Mouse (Mus musculus) cerebellum, postnatal 14 days (tissue): ENCODE measurements around the gene Aff1.

Experiments
- DNase-seq, 2 experiments: peaks; one replicate each; pipeline ENCODE4 v3.0.0; 2021; ENCODE audit warnings: mixed read lengths in 2 of 2

The Aff1 gene

DNA sequence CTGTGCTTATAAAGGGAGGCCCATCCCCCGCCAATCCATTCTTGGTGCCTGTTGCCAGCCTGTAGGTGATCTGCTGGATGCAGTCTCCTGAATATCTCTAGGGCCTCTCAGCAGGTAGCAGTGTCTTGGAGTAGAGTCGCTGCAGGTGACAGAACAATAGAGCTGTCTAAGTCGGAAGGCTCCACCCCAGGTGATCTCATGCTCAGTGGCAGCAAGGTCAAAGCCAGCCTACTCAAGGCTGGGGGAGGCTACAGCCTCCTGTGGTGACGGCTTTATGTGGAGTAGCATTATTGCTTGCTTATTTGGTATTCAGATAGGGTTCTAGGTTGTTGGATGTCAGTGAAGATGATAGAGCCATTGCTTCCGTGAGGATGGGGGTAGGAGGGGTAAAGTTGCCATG, 121.1 kb downstream of the Aff1 start:
- DNase-seq, result no peak

DNA sequence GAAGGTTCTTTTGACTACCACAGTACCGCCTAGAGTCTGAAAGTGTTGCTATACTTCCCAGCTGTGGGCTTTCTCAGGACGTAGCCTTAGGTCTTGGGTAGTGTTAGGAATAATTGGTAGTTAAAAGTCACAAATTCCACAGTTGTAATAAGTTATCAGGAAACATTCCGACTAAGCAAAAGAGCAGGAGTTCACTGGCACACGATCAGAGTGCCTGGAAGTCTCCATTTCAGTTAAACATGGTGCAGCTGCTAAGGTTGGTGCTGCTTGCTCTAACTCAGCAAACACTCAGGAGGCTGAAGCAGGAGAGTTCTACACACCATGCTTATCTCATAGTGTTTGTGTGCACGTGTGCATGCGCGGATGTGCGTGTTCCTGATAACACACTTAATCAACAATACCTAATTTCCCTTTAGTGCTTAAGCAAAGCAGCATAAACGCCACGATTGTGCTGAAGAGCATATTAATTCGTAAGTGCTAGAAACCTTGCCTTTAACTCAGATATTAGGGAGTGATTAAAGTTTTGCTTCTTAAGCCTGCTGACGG, 121.9 kb downstream of the Aff1 start:
- no peak for DNase-seq

DNA sequence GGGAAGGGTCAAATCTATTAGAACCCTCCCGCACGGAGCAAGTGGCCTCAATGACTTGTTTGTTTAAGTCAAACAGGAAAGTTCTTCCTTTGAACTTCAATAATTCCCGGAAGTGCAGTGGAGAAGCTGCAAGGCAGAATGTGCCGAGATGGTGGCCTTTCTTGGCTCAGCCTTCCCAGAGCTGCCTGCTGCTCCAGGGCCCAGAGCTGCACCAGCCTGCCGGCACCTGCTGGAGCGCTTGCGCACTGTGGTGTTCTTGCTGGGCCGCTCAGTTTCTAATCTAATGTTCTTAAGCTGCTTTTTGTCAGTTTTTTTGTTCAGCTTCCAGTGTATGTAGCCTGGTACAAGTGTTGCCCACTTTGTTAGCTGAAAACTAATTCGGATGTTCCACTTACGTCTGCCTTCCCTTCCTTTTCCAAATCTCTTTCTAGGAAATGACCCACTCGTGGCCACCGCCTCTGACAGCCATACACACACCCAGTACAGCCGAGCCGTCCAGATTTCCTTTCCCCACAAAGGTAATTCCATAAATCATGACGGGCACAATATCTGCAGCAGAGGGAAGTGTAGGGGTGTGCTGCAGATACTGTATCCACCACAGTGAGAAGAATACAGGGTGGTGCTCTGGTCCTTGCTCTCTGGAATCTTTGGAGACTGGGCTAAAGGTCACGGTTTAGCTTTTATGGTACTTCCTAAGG, 122.5 kb downstream of the Aff1 start:
- no peak for DNase-seq

- DNase-seq, result no peak
These were observed 123.1 kb downstream of the Aff1 start for GRCm38 (mm10) chr5:103815249-103815617.

DNA sequence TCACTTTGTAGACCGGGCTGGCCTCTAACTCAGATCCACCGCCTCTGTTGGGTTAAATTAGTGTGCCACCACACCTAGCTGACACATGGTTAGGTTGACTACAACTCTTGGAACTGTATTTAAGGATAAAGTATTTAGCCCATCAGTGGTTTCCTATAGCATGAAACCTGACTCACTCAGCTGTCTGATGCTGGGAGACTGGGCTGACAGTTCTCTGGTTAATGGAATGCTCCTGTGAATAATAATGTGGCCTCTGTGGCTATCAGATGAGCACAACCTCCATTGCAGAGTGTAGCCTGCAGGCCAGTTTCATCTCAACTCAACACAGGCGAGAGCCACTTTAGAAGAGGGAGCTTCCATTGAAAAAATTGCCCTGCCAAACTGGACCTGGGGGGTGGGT, 124.5 kb downstream of the Aff1 start:
- no peak for DNase-seq

GRCm38 (mm10) chr5:103817754-103818153, 125.6 kb downstream of the Aff1 start:
- DNase-seq, result peak; percentile 84 to 88

DNA sequence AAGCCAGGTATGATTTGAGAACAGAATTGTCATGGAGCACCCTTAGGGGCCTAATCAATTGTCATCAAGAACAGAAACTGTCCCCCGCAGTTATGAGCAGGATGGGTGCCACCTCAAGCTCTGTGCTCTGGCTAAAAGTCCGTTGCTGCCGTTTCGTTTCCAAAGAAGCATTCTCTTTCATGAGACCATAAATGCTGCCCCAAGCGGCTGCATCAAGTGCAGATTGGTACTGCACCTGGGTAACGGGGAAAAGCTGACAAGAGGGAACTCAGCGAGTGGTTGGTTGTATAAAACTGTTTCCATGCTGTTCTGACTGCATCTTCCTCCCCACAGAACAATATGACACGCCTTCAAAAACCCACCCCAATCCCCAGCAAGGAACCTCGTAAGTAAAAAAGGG, 126.4 kb downstream of the Aff1 start:
- no peak for DNase-seq

- DNase-seq, result no peak
These were observed 127.5 kb downstream of the Aff1 start for GRCm38 (mm10) chr5:103819674-103820073.

- no peak for DNase-seq
These were observed 128.9 kb downstream of the Aff1 start for GRCm38 (mm10) chr5:103821062-103821461.

DNA sequence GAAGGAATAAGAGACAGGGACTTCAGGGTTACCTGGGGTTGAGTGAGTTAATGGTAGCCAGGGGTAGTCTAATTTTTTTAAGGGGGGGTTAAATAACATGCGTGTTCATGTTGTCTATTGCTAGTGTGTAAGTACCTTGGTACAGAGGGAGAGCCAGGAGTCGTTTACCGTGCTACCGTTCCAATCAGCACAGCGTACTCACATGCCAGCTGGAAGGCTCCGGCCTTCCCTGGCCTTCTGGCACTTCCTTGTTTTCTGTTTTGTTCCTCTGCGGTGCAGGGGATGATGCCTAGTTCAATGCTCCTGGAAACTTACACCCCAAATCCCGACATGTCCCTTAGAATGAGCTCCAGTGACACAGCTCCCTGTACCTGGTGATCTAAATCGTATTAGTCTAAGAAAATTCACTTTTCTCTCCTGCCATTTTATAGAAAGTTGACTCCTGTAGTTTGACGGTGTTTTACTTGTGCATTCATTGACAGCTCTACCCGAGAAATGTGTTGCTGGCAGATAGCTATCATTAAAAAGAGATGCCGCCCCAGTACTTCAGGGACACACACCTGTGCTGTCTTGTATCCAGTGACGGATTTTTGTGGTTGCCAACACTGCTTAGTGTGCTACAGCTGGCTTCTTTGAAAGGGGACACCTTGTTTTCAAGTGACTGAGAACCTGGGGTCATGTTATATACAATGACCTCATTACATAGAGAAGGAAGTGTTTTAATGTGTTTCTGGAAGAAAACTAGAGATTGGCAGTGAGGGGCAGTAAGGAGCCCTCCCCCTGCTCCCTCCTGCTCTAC, 129.5 kb downstream of the Aff1 start:
- peak in 1 of 2 experiments; percentile 40 for DNase-seq

DNA sequence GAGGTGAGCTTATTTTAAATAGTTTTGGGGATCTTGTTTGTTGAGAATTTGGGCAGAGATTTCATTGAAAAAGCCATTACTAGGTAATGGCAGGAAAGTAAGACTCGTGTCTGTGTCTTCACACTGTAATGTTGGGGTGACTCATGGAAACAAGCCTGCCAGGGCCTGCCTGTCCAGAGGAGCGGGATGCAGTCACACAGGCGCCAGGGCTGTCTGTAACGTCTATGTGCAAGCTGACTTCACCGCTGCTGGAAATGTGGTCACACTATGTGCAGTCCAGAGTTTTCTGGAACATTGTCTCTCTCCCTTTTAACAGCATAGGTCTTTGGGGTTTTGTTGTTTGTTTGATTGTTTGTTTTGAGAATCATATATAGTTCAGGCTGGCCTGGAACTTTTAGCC, 130.8 kb downstream of the Aff1 start:
- DNase-seq, result no peak

- no peak for DNase-seq
These were observed 136.1 kb downstream of the Aff1 start for GRCm38 (mm10) chr5:103828304-103828703.

DNA sequence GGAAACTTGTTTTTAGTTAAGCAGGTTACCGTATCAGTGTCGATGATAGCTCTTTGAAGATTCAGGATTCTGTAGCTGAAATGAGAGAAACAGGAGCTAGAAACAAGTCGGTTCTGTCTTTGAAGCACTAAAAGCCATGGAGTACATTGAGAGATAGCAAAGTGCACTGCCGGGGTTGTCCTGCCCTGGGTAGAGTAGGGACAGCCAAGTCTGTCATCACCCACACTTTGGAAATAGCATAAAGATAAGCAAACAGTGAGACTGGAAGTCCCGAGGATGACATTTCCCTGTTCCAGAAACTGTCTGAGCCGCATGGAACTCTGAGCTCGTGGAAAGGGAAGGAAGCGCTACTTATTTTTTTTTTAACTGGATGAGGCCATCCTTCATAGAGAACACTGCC, 136.6 kb downstream of the Aff1 start:
- DNase-seq, result no peak

DNA sequence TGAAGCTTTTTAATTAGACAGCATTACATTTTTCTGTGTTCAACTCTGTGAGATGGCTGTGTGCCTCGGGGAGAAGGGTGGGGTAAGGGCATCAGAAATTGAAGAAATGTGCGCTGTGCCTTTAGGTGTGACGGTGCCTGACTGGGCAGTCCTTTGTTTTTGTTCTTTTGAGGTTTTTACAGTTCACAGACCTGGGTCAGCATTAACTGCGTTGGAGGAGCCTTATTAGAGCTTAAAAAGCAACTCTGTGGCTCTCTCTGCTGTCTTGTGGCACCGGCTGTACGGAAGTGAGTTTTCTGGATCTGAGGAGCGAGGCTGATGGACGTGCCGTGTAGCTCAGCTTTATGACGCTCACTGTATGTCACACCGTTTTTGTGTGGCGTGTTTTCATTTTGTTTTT, 137.0 kb downstream of the Aff1 start:
- DNase-seq, result no peak

DNA sequence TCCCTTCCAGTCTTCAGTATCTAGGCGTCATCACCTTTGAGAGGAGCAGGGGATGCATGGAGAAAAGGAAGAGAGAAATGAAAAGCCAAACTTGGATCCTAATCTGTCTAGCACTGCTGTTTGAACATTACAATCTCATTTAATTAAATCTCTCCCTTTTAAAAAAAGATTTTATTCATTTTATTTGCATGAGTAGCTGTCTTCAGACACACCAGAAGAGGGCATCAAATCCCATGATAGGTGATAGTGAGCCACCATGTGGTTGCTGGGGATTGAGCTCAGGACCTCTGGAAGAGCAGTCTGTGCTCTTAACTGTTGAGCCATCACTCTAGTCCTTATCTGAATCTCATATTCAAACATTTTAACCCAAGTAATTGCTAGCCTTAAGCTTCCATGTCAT, 138.7 kb downstream of the Aff1 start:
- DNase-seq, result no peak

DNA sequence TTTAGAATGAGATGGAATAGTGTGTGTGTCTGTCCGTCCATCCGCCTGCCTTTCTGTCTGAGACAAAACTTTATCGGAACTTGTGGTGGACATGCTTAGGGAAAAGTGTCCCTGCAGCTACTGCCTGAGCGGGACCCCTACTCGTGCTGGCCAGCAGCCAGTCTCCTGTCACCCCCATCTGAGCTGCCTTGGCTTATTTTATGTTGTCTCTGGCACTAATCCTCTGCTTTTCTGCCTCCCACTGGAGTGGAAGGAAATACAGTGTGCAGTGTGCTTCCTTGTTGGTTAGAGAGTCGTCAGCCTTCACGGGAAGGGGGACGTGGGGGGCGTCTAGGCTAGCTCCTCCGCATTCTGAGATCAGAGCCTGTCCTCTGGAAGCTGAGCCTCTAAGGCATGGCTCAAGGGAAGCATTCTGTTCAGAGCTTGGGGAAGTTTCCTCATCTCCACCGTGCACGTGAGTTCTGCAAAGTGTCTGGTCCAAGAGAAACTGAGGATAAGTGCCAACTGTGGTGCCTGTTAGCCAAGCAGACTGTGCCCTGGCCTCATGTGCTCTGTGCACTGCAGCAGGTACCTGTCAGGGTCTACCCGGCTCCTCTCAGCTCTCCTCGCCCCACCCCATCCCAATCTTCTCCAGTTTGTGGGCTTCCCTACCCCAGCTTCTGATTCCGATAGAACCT, 143.4 kb downstream of the Aff1 start:
- peak in 1 of 2 experiments; percentile 52 for DNase-seq

GRCm38 (mm10) chr5:103836148-103836784, 144.1 kb downstream of the Aff1 start:
- no peak for DNase-seq

GRCm38 (mm10) chr5:103838550-103839264, 146.5 kb downstream of the Aff1 start:
- no peak for DNase-seq

DNA sequence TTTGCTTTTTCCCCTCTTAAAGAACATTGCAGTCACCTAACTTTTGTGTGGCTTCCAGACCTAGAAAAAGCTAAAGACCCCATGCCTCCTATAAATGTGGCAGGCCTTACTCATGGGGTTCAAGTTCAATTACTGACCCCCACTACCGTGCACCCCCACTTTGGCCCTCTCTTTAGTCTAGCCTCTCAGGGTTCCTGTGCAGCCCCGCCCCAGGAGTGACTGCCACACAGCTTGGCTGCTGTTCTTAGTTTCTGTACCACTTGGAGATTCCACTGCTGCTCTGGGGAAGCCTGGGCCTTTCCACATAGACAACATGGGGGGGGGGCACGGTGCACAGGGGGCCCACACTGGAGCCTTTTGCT, 147.1 kb downstream of the Aff1 start:
- no peak for DNase-seq

DNA sequence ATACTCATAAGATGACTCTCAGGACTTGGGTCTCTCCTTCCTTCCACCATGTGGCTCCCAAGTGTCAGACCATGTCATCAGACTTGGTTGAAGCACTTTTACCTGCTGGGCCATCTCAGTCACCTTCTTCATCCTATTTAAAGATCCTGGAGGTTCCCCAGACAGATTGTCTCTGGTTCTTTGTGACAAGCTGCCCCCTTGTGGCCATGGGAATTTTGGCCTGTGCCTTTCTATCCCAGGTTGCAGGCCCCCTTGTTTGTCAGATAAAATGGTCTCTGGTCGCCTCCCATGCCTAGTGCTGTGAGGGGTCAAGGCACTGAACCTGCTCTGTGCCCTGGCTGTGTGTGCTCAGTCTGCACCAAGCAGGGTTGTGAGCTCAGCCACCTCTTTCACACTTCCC, 151.8 kb downstream of the Aff1 start:
- DNase-seq, result peak; percentile 68 to 79

DNA sequence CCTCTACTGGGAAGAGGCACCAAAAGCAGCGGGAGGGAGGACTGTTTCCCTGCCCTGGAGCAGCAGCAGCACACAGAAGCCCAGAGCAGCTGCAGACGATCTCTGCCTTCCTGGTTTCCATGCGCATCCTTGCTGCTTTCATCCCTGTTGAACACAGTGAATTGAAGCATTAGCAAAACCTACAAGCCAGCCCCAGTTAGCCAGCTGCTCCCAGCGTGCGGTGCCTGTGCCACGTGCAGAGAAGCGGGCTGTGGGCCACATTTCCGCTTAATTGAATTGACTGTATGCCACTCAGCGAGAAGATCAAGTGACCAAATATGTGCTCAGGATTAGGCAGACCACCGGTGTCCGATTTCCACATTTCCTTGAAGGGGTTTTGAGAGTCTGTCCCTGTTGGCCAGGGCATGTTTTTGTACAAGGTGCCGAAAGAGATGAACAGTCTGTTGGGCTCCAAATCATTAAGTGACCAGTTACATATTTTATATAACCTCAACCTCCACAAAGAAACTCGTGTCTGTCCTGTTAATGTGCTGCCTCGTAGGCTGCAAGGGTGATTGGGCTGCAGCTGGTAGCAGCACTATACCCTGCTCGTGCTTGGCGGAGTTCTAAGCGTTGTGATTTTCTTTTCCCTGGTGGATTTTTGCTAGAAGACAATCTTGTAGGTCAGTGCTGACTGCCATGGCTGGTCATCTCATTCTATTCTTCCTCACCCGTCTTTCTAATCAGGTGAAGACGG, 153.4 kb downstream of the Aff1 start:
- peak; percentile 87 to 88 for DNase-seq

GRCm38 (mm10) chr5:103846154-103846551, 154.0 kb downstream of the Aff1 start:
- DNase-seq, result no peak
